ENCODE assay signal across 27 mouse cellular contexts in genomic region chr2:181494266-181494945, GRCm38 (mm10). TPM values are rescaled to one million over a fixed set of nuclear protein-coding genes. Genes with fewer than 3 reads are reported as not detected.
A peak's percentile ranks its signal among the peaks of the same experiment; 100 is the strongest.
DNase-seq lines count a peak whose midpoint lies in the region; ATAC-seq and TF ChIP-seq lines count a peak whose summit lies in the region.
"Had no signal": no experiment of that assay in that cellular context is flagged by ENCODE, and none has a peak within 500 bp of the region (broad histone marks: within the 10 kb centered on the region; RNA-seq: fewer than 3 reads in every experiment).

No protein-coding gene starts in this region.

- no peaks in the 10 kb centered on the region for H3K36me3 ChIP-seq in hindbrain, postnatal 0 days (ENCODE audit: insufficient read depth, low read length)
- peaks cover 3% of the 10 kb centered on the region; the same call in 1 of the 2 replicates for H3K36me3 ChIP-seq in hindbrain, embryonic 13.5 days
- no peaks in the 10 kb centered on the region for H3K36me3 ChIP-seq in testis, adult 2 months (ENCODE audit: control insufficient read depth, insufficient read depth, low read length)
- H3K36me3 ChIP-seq: hindbrain, embryonic 12.5 days; intestine, embryonic 15.5 days had no signal

- no peaks in the 10 kb centered on the region for H3K27me3 ChIP-seq in hindbrain, postnatal 0 days (ENCODE audit: insufficient read depth, low read length)
- no peaks in the 10 kb centered on the region for H3K27me3 ChIP-seq in hindbrain, embryonic 13.5 days
- H3K27me3 ChIP-seq in testis, adult 2 months (ENCODE audit: control insufficient read depth, insufficient read depth, low read length): no peaks in the 10 kb centered on the region
- H3K27me3 ChIP-seq: embryonic facial prominence, embryonic 13.5 days; heart, embryonic 12.5 days; hindbrain, embryonic 12.5 days; intestine, embryonic 15.5 days; limb, embryonic 13.5 days; liver, embryonic 13.5 days; lung, embryonic 15.5 days; neural tube, embryonic 13.5 days had no signal

- no peak overlapping the region for H3K4me2 ChIP-seq in hindbrain, postnatal 0 days (ENCODE audit: low read depth, low read length)
- no peak overlapping the region for H3K4me2 ChIP-seq in hindbrain, embryonic 13.5 days
- H3K4me2 ChIP-seq: embryonic facial prominence, embryonic 13.5 days; heart, embryonic 12.5 days; hindbrain, embryonic 12.5 days; intestine, embryonic 15.5 days; limb, embryonic 13.5 days; liver, embryonic 13.5 days; lung, embryonic 15.5 days; midbrain, embryonic 11.5 days; neural tube, embryonic 13.5 days had no signal

- DNase-seq in hindbrain, postnatal 0 days (ENCODE audit: low spot score): peak; percentile 30
- no peak for DNase-seq in testis, postnatal 14 days (ENCODE audit: low spot score)
- DNase-seq in R1 (ENCODE audit: low read depth, low spot score): peak; percentile 33
- DNase-seq in thymus, postnatal 0 days (ENCODE audit: low spot score): no peak
- DNase-seq: adrenal gland, postnatal 10 days; heart, postnatal 14 days; kidney, adult 9 months; liver, embryonic 13.5 days; right cerebral cortex, postnatal 14 days; spleen, adult 18-20 months had no signal

- no peak overlapping the region for H3K9ac ChIP-seq in hindbrain, postnatal 0 days (replicated peaks; ENCODE audit: low read length)
- no peak overlapping the region for H3K9ac ChIP-seq in hindbrain, embryonic 13.5 days
- H3K9ac ChIP-seq: embryonic facial prominence, embryonic 13.5 days; heart, embryonic 12.5 days; hindbrain, embryonic 12.5 days; intestine, embryonic 15.5 days; limb, embryonic 13.5 days; liver, embryonic 13.5 days; lung, embryonic 15.5 days; neural tube, embryonic 13.5 days had no signal

- 39% methylated on average over 26 of the region's 26 CpGs for WGBS in hindbrain, postnatal 0 days
- WGBS in hindbrain, embryonic 13.5 days: 73% methylated on average over 26 of the region's 26 CpGs

- TF ChIP-seq POLR2A in testis, adult 2 months (IDR thresholded peaks at IDR 0.05; ENCODE audit: control insufficient read depth, low read depth, low read length): no peak

- no peaks in the 10 kb centered on the region for H3K4me1 ChIP-seq in hindbrain, postnatal 0 days (ENCODE audit: insufficient read depth, low read length)
- H3K4me1 ChIP-seq in hindbrain, embryonic 13.5 days (replicated peaks): peaks cover 20% of the 10 kb centered on the region
- peaks cover 15% of the 10 kb centered on the region for H3K4me1 ChIP-seq in testis, adult 2 months (ENCODE audit: control insufficient read depth, insufficient read depth, low read length)

- ATAC-seq in hindbrain, postnatal 0 days: no peak
- ATAC-seq in hindbrain, embryonic 13.5 days (ENCODE audit: low FRiP score): no peak
- no peak for ATAC-seq in erythroblast, adult 5-6 weeks (replicated peaks; ENCODE audit: low FRiP score, poor library complexity, severe bottlenecking)
- ATAC-seq: CD4-positive, CD25-positive, alpha-beta regulatory T cell, adult 4 months; forebrain, embryonic 16.5 days; intestine, embryonic 15.5 days had no signal

- H3K9me3 ChIP-seq in hindbrain, postnatal 0 days (ENCODE audit: low read length): no peaks in the 10 kb centered on the region
- no peaks in the 10 kb centered on the region for H3K9me3 ChIP-seq in hindbrain, embryonic 13.5 days
- H3K9me3 ChIP-seq: embryonic facial prominence, embryonic 13.5 days; heart, embryonic 12.5 days; hindbrain, embryonic 12.5 days; intestine, embryonic 15.5 days; limb, embryonic 13.5 days; liver, embryonic 13.5 days; lung, embryonic 15.5 days; neural tube, embryonic 13.5 days had no signal

- H3K27ac ChIP-seq in hindbrain, postnatal 0 days: no peak overlapping the region
- H3K27ac ChIP-seq in hindbrain, embryonic 13.5 days: no peak overlapping the region
- no peak overlapping the region for H3K27ac ChIP-seq in testis, adult 2 months (ENCODE audit: control insufficient read depth, insufficient read depth, low read depth, low read length)
- H3K27ac ChIP-seq: embryonic facial prominence, embryonic 13.5 days; hindbrain, embryonic 12.5 days; intestine, embryonic 15.5 days; limb, embryonic 13.5 days; liver, embryonic 13.5 days; lung, embryonic 15.5 days; macrophage; neural tube, embryonic 13.5 days had no signal

- no peak for TF ChIP-seq CTCF in hindbrain, postnatal 0 days (IDR thresholded peaks at IDR 0.05; ENCODE audit: low read depth)
- no peak for TF ChIP-seq CTCF in testis, adult 2 months (IDR thresholded peaks at IDR 0.05; ENCODE audit: control insufficient read depth, insufficient read depth, insufficient replicate concordance, low read depth, low read length)

- H3K4me3 ChIP-seq in hindbrain, postnatal 0 days (ENCODE audit: low read length): no peak overlapping the region
- H3K4me3 ChIP-seq in hindbrain, embryonic 13.5 days: no peak overlapping the region
- peak overlapping the region; percentile 82 for H3K4me3 ChIP-seq in testis, adult 2 months (ENCODE audit: control insufficient read depth, low read depth, low read length)
- H3K4me3 ChIP-seq: embryonic facial prominence, embryonic 13.5 days; heart, embryonic 12.5 days; hindbrain, embryonic 12.5 days; intestine, embryonic 15.5 days; limb, embryonic 13.5 days; liver, embryonic 13.5 days; lung, embryonic 15.5 days; neural tube, embryonic 13.5 days had no signal

RNA-seq across cellular contexts. Expression of gene Abhd16b, which starts 1.4 kb away (rescaled TPM):
- not detected in 2 replicates for total RNA-seq in hindbrain, postnatal 0 days (2014; rRNA removed)
- 0.08 TPM in 1 of 2 replicates, not detected in the other for polyA plus RNA-seq in hindbrain, postnatal 0 days (2015; fragmentation: Nextera tagmentation; extraction: Ambion mirVana)
- 0.10 TPM in 1 of 2 replicates, not detected in the other for polyA plus RNA-seq in hindbrain, embryonic 13.5 days (2015; fragmentation: Nextera tagmentation; extraction: Ambion mirVana)
- polyA plus RNA-seq in testis, adult 2 months (2012; rRNA removed): 141 and 146 TPM in 2 replicates
- not detected in 2 replicates for total RNA-seq in erythroblast, adult 5-6 weeks (2015; ENCODE audit: low replicate concordance)
- not detected in 2 replicates for total RNA-seq in erythroblast, adult 5-6 weeks (2017; ENCODE audit: low replicate concordance)
- 0.14 TPM in 1 of 2 replicates, not detected in the other for polyA plus RNA-seq in thymus, postnatal 0 days (2015; fragmentation: Nextera tagmentation; extraction: Ambion mirVana)
- total RNA-seq: adrenal gland, postnatal 10 days; gastrocnemius, postnatal 4 days; heart, postnatal 14 days; layer of hippocampus, postnatal 10 days; MEL had no signal
- polyA plus RNA-seq: CD4-positive, CD25-positive, alpha-beta regulatory T cell, adult 4 months; forebrain, embryonic 16.5 days; heart, embryonic 12.5 days; macrophage had no signal

RNA-seq across cellular contexts. Expression of gene Tpd52l2, which starts 2.5 kb away (rescaled TPM):
- 52.2 and 92.5 TPM in 2 replicates for total RNA-seq in hindbrain, postnatal 0 days (2014; rRNA removed)
- 127 and 128 TPM in 2 replicates for polyA plus RNA-seq in hindbrain, postnatal 0 days (2015; fragmentation: Nextera tagmentation; extraction: Ambion mirVana)
- 116 and 121 TPM in 2 replicates for polyA plus RNA-seq in hindbrain, embryonic 13.5 days (2015; fragmentation: Nextera tagmentation; extraction: Ambion mirVana)
- polyA plus RNA-seq in testis, adult 2 months (2012; rRNA removed): 17.4 and 17.5 TPM in 2 replicates
- 21.3 and 27.5 TPM in 2 replicates for total RNA-seq in erythroblast, adult 5-6 weeks (2015; ENCODE audit: low replicate concordance)
- 25.3 and 41.0 TPM in 2 replicates for total RNA-seq in erythroblast, adult 5-6 weeks (2017; ENCODE audit: low replicate concordance)
- 118 and 124 TPM in 2 replicates for polyA plus RNA-seq in thymus, postnatal 0 days (2015; fragmentation: Nextera tagmentation; extraction: Ambion mirVana)

RNA-seq across cellular contexts. Expression of gene Dnajc5, which starts 25.9 kb away (rescaled TPM):
- total RNA-seq in hindbrain, postnatal 0 days (2014; rRNA removed): 417 and 459 TPM in 2 replicates
- polyA plus RNA-seq in hindbrain, postnatal 0 days (2015; fragmentation: Nextera tagmentation; extraction: Ambion mirVana): 260 and 276 TPM in 2 replicates
- 206 and 217 TPM in 2 replicates for polyA plus RNA-seq in hindbrain, embryonic 13.5 days (2015; fragmentation: Nextera tagmentation; extraction: Ambion mirVana)
- polyA plus RNA-seq in testis, adult 2 months (2012; rRNA removed): 16.6 and 19.8 TPM in 2 replicates
- total RNA-seq in erythroblast, adult 5-6 weeks (2015; ENCODE audit: low replicate concordance): 8.2 and 17.1 TPM in 2 replicates
- total RNA-seq in erythroblast, adult 5-6 weeks (2017; ENCODE audit: low replicate concordance): 12.7 and 14.8 TPM in 2 replicates
- 76.1 and 86.7 TPM in 2 replicates for polyA plus RNA-seq in thymus, postnatal 0 days (2015; fragmentation: Nextera tagmentation; extraction: Ambion mirVana)

RNA-seq across cellular contexts. Expression of gene Zbtb46, which starts 35.2 kb away (rescaled TPM):
- total RNA-seq in hindbrain, postnatal 0 days (2014; rRNA removed): 29.0 and 33.0 TPM in 2 replicates
- 17.0 and 19.2 TPM in 2 replicates for polyA plus RNA-seq in hindbrain, postnatal 0 days (2015; fragmentation: Nextera tagmentation; extraction: Ambion mirVana)
- polyA plus RNA-seq in hindbrain, embryonic 13.5 days (2015; fragmentation: Nextera tagmentation; extraction: Ambion mirVana): 22.4 and 23.5 TPM in 2 replicates
- polyA plus RNA-seq in testis, adult 2 months (2012; rRNA removed): 8.3 and 10.1 TPM in 2 replicates
- total RNA-seq in erythroblast, adult 5-6 weeks (2015; ENCODE audit: low replicate concordance): 1.9 and 2.9 TPM in 2 replicates
- 5.4 and 6.2 TPM in 2 replicates for total RNA-seq in erythroblast, adult 5-6 weeks (2017; ENCODE audit: low replicate concordance)
- 2.4 and 2.8 TPM in 2 replicates for polyA plus RNA-seq in thymus, postnatal 0 days (2015; fragmentation: Nextera tagmentation; extraction: Ambion mirVana)

Comparison
In these comparisons a context has a peak if more than half of its experiments do, and no peak if none do; other contexts are left out.
1. DNase-seq: peak in hindbrain, postnatal 0 days (single experiment) and R1 (single experiment); none in testis, postnatal 14 days (single experiment) and thymus, postnatal 0 days (single experiment).
2. RNA of gene Abhd16b, which starts 1.4 kb away (polyA plus RNA-seq): 141 to 146 TPM in testis, adult 2 months; 0.14 TPM in thymus, postnatal 0 days, 0.08 TPM in hindbrain, postnatal 0 days and 0.10 TPM in hindbrain, embryonic 13.5 days; every median in the first group is over 100 times any median in the second.